Comparison of ENCODE assay signal across 29 mouse cellular contexts in genomic region chr3:126372815-126373545, GRCm38 (mm10). TPM values are rescaled to one million over a fixed set of nuclear protein-coding genes. Genes with fewer than 3 reads are reported as not detected.
A peak's percentile ranks its signal among the peaks of the same experiment; 100 is the strongest.
DNase-seq lines count a peak whose midpoint lies in the region; ATAC-seq and TF ChIP-seq lines count a peak whose summit lies in the region.
"Had no signal": no experiment of that assay in that cellular context is flagged by ENCODE, and none has a peak within 500 bp of the region (broad histone marks: within the 10 kb centered on the region; RNA-seq: fewer than 3 reads in every experiment).

No protein-coding gene starts in this region.

- no peaks in the 10 kb centered on the region for H3K9me3 ChIP-seq in kidney, postnatal 0 days (replicated peaks; ENCODE audit: low read length)
- no peaks in the 10 kb centered on the region for H3K9me3 ChIP-seq in limb, embryonic 10.5 days (replicated peaks)
- H3K9me3 ChIP-seq in limb, embryonic 14.5 days (ENCODE audit: control insufficient read depth, low read length): no peaks in the 10 kb centered on the region
- no peaks in the 10 kb centered on the region for H3K9me3 ChIP-seq in stomach, postnatal 0 days (ENCODE audit: control insufficient read depth, low read length)
- H3K9me3 ChIP-seq: forebrain, embryonic 10.5 days; heart, embryonic 12.5 days; megakaryocyte, embryonic 14.5 days had no signal

- H3K36me3 ChIP-seq in kidney, postnatal 0 days (ENCODE audit: insufficient read depth, low read length): no peaks in the 10 kb centered on the region
- no peaks in the 10 kb centered on the region for H3K36me3 ChIP-seq in limb, embryonic 10.5 days
- no peaks in the 10 kb centered on the region for H3K36me3 ChIP-seq in limb, embryonic 14.5 days (ENCODE audit: control insufficient read depth, insufficient read depth, low read length)
- H3K36me3 ChIP-seq in stomach, postnatal 0 days (ENCODE audit: control insufficient read depth, insufficient read depth, low read length): no peaks in the 10 kb centered on the region
- H3K36me3 ChIP-seq: forebrain, embryonic 10.5 days; heart, embryonic 12.5 days had no signal

- no peak overlapping the region for H3K4me2 ChIP-seq in kidney, postnatal 0 days (ENCODE audit: low read length)
- no peak overlapping the region; the same call in 1 of the 2 replicates for H3K4me2 ChIP-seq in limb, embryonic 14.5 days (replicated peaks; ENCODE audit: low read depth, low read length, severe bottlenecking)
- no peak overlapping the region for H3K4me2 ChIP-seq in stomach, postnatal 0 days (replicated peaks; ENCODE audit: low read depth)
- H3K4me2 ChIP-seq: heart, embryonic 12.5 days; lung, embryonic 14.5 days had no signal

- no peak overlapping the region for H3K4me3 ChIP-seq in kidney, postnatal 0 days (replicated peaks; ENCODE audit: low read depth, low read length)
- H3K4me3 ChIP-seq in limb, embryonic 10.5 days: no peak overlapping the region
- no peak overlapping the region for H3K4me3 ChIP-seq in limb, embryonic 14.5 days (replicated peaks; ENCODE audit: low read length)
- no peak overlapping the region for H3K4me3 ChIP-seq in stomach, postnatal 0 days (ENCODE audit: low read depth, low read length)
- H3K4me3 ChIP-seq: forebrain, embryonic 10.5 days; heart, embryonic 12.5 days; megakaryocyte, embryonic 14.5 days had no signal

- TF ChIP-seq CTCF in kidney, postnatal 0 days (IDR thresholded peaks at IDR 0.05; ENCODE audit: low read depth): no peak
- TF ChIP-seq CTCF in stomach, postnatal 0 days (IDR thresholded peaks at IDR 0.05; ENCODE audit: low read depth): no peak

- peak; percentile 64 for DNase-seq in kidney, postnatal 0 days (ENCODE audit: low spot score)
- DNase-seq in kidney, postnatal 4 days: no peak
- DNase-seq in limb, embryonic 10.5 days (ENCODE audit: low spot score): no peak
- peak; percentile 52 for DNase-seq in limb, embryonic 14.5 days (ENCODE audit: low spot score)
- no peak for DNase-seq in adrenal gland, postnatal 36 days
- DNase-seq in stomach, postnatal 0 days (ENCODE audit: low spot score): no peak
- DNase-seq in testis, postnatal 14 days (ENCODE audit: low spot score): no peak
- DNase-seq: adrenal gland, postnatal 10 days; cerebellum, adult 2 months; cerebellum, postnatal 25 days; forebrain, postnatal 0 days; gastrocnemius, postnatal 25 days; heart, adult 18-20 months; heart, postnatal 14 days; kidney, postnatal 36 days; left cerebral cortex, postnatal 4 days; lung, embryonic 14.5 days; midbrain, embryonic 14.5 days; right cerebral cortex, postnatal 25 days; spleen, adult 18-20 months; thymus, postnatal 25 days had no signal

- no peak for ATAC-seq in kidney, postnatal 0 days (replicated peaks; ENCODE audit: low FRiP score, low read depth)
- peak; percentile 63 for ATAC-seq in limb, embryonic 14.5 days (ENCODE audit: low FRiP score, low read depth)
- no peak for ATAC-seq in stomach, postnatal 0 days (ENCODE audit: low FRiP score, low TSS enrichment)
- ATAC-seq: forebrain, postnatal 0 days; intestine, postnatal 0 days had no signal

- TF ChIP-seq EP300 in stomach, postnatal 0 days (optimal IDR thresholded peaks at IDR 0.05): no peak

- WGBS in kidney, postnatal 0 days: 36% methylated on average over 9 of the region's 9 CpGs
- whole genome bisulfite sequencing in limb, embryonic 10.5 days: 48% methylated on average over 9 of the region's 9 CpGs
- WGBS in limb, embryonic 14.5 days: 16% methylated on average over 9 of the region's 9 CpGs
- 66% methylated on average over 9 of the region's 9 CpGs for WGBS in stomach, postnatal 0 days

- no peaks in the 10 kb centered on the region for H3K27me3 ChIP-seq in kidney, postnatal 0 days (ENCODE audit: insufficient read depth, low read length)
- no peaks in the 10 kb centered on the region for H3K27me3 ChIP-seq in limb, embryonic 10.5 days (ENCODE audit: low read depth, poor library complexity, severe bottlenecking)
- no peaks in the 10 kb centered on the region for H3K27me3 ChIP-seq in limb, embryonic 14.5 days (ENCODE audit: control insufficient read depth, insufficient read depth, low read length)
- H3K27me3 ChIP-seq in stomach, postnatal 0 days (ENCODE audit: control insufficient read depth, insufficient read depth, low read length): no peaks in the 10 kb centered on the region
- H3K27me3 ChIP-seq: heart, embryonic 12.5 days; megakaryocyte, embryonic 14.5 days had no signal

- H3K9ac ChIP-seq in kidney, postnatal 0 days (ENCODE audit: low read depth, low read length): no peak overlapping the region
- no peak overlapping the region for H3K9ac ChIP-seq in limb, embryonic 14.5 days (ENCODE audit: low read depth, low read length, severe bottlenecking)
- H3K9ac ChIP-seq in stomach, postnatal 0 days (ENCODE audit: low read length): no peak overlapping the region
- H3K9ac ChIP-seq: forebrain, postnatal 0 days; heart, embryonic 12.5 days; liver, embryonic 14.5 days; lung, embryonic 14.5 days had no signal

- TF ChIP-seq POLR2A in limb, embryonic 14.5 days (IDR thresholded peaks at IDR 0.05; ENCODE audit: borderline replicate concordance, extremely low read depth, insufficient read depth, insufficient read length): no peak

- H3K4me1 ChIP-seq in kidney, postnatal 0 days (replicated peaks; ENCODE audit: insufficient read depth, low read length): no peaks in the 10 kb centered on the region
- H3K4me1 ChIP-seq in limb, embryonic 10.5 days: peaks cover 15% of the 10 kb centered on the region
- H3K4me1 ChIP-seq in limb, embryonic 14.5 days (ENCODE audit: control insufficient read depth, insufficient read depth, low read length): peaks cover 9% of the 10 kb centered on the region
- no peaks in the 10 kb centered on the region for H3K4me1 ChIP-seq in stomach, postnatal 0 days (replicated peaks; ENCODE audit: control insufficient read depth, insufficient read depth)
- H3K4me1 ChIP-seq: forebrain, embryonic 10.5 days; heart, embryonic 12.5 days; megakaryocyte, embryonic 14.5 days had no signal

- no peak overlapping the region for H3K27ac ChIP-seq in kidney, postnatal 0 days
- peak overlapping the region; percentile 59; the same call in 1 of the 2 replicates for H3K27ac ChIP-seq in limb, embryonic 10.5 days
- peak overlapping the region; percentile 46; the same call in 1 of the 2 replicates for H3K27ac ChIP-seq in limb, embryonic 14.5 days (replicated peaks; ENCODE audit: low read depth, low read length)
- no peak overlapping the region for H3K27ac ChIP-seq in stomach, postnatal 0 days (replicated peaks)
- H3K27ac ChIP-seq: forebrain, embryonic 10.5 days; liver, embryonic 14.5 days had no signal

RNA-seq across cellular contexts. Expression of gene Arsj, which starts 9.5 kb away (rescaled TPM):
- 0.79 TPM in 2 replicates for polyA plus RNA-seq in kidney, postnatal 0 days (2015; fragmentation: Nextera tagmentation; extraction: Ambion mirVana)
- 0.59 and 0.95 TPM in 2 replicates for polyA plus RNA-seq in limb, embryonic 10.5 days (2016; fragmentation: Nextera tagmentation; extraction: Ambion mirVana)
- polyA plus RNA-seq in limb, embryonic 14.5 days (2012; rRNA removed): 5.1 and 5.3 TPM in 2 replicates
- 6.4 and 6.5 TPM in 2 replicates for polyA plus RNA-seq in limb, embryonic 14.5 days (2014; fragmentation: Nextera tagmentation; extraction: Ambion mirVana)
- total RNA-seq in adrenal gland, postnatal 36 days (2021): under 1 TPM; 0.10 to 0.33 TPM
- 1.5 TPM in 2 replicates for polyA plus RNA-seq in stomach, postnatal 0 days (2015; fragmentation: Nextera tagmentation; extraction: Ambion mirVana)
- total RNA-seq: MEL; neutrophil, adult 5-6 weeks had no signal
- polyA plus RNA-seq: liver, embryonic 14.5 days; testis, adult 2 months had no signal

Comparison
In these comparisons a context has a peak if more than half of its experiments do, and no peak if none do; other contexts are left out.
1. DNase-seq: peak in kidney, postnatal 0 days (single experiment) and limb, embryonic 14.5 days (single experiment); none in kidney, postnatal 4 days (0 of 2), limb, embryonic 10.5 days (single experiment), adrenal gland, postnatal 36 days (0 of 2), stomach, postnatal 0 days (single experiment) and testis, postnatal 14 days (single experiment).
2. H3K27ac ChIP-seq: peak in limb, embryonic 10.5 days (single experiment) and limb, embryonic 14.5 days (single experiment); none in kidney, postnatal 0 days (single experiment) and stomach, postnatal 0 days (single experiment).